Mouse (Mus musculus): ENCODE measurements around the gene Rcsd1. TPM values are rescaled to one million over a fixed set of nuclear protein-coding genes. Genes with fewer than 3 reads are reported as not detected.

Rcsd1 gene
- polyA plus RNA-seq, 1 experiment from 2014 or later, result 90.4 TPM

DNA sequence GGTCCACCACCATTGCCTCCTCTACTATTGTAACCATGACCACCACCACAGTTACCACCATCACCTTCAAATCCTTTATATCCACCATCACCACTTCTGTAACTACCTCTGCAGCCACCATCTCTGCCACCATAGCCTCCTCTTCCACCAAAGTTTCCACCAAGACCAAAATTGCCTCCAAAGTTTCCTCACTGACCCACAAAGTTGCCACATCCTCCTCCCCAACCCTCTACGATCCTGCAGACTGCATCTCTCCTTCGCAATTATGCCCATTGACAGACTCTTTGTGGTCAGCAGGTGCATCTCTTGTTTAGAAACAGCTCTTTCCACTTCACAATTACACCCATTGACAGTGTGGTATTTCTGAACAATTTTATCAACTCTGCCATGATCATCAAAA, 25.3 kb upstream of the Rcsd1 start:
- Histone ChIP-seq H3K9me3 (replicated peaks) (no peaks in the 10 kb centered on the region), H3K27ac (no peak overlapping the region), H3K4me3 (no peak overlapping the region), H3K36me3 (no peaks in the 10 kb centered on the region), H3K4me1 (replicated peaks) (peaks cover 9% of the 10 kb centered on the region; the same call in 1 of the 2 replicates), H3K27me3 (no peaks in the 10 kb centered on the region), H3K4me2 (no peak overlapping the region), H3K9ac (no peak overlapping the region)
- ATAC-seq (replicated peaks; ENCODE audit: insufficient number of reproducible peaks, insufficient read depth, low FRiP score, low read depth), result no peak
- 88% methylated on average over 2 of the region's 2 CpGs for WGBS

DNA sequence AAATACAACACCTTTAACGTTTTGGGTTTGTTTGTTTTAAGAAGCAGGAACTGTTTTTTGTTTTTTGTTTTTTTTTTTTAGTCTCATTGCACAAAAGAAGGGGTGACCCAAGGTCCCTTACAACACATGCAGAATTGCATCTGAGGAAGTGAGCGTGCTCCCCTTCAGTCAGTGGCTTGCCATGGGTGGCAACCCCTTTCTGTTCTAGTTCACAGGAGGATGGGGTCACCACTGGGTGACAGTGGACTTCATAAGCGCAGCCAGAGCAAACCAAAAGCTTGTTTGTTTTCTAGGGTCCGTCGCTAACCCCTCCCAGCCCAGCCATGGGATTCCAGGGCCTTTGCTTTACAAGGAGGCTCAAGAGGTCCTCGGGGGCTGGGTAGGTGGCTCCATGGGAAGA, 22.0 kb upstream of the Rcsd1 start:
- Histone ChIP-seq H3K27ac (no peak overlapping the region), H3K4me1 (replicated peaks) (peaks cover 11% of the 10 kb centered on the region; the same call in 1 of the 2 replicates), H3K4me3 (no peak overlapping the region), H3K27me3 (no peaks in the 10 kb centered on the region), H3K9ac (no peak overlapping the region), H3K4me2 (no peak overlapping the region), H3K9me3 (replicated peaks) (no peaks in the 10 kb centered on the region), H3K36me3 (no peaks in the 10 kb centered on the region)
- 75% methylated on average over 6 of the region's 6 CpGs for WGBS
- ATAC-seq (replicated peaks; ENCODE audit: insufficient number of reproducible peaks, insufficient read depth, low FRiP score, low read depth), result no peak

DNA sequence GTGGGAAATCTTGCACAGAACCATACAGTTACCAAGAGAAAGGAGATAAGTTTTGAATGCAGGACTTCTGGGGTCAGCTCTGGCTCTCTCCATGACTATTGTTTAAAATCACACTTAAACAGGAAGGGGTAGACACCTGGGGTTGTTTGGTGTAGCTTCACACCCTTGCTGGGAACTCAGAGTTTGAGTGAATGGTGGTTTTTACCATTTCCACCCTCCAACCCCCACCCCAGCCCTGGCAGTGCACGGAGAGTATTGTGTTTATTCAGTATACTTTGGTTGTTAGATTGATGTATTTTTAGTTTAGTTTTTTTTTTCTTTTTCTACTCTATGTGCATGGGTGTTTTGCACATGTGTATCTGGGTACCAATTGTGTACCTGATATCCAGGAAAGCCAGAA, 20.6 kb upstream of the Rcsd1 start:
- H3K4me2 ChIP-seq, result no peak overlapping the region
- no peaks in the 10 kb centered on the region for H3K9me3 ChIP-seq (replicated peaks)
- no peak overlapping the region for H3K4me3 ChIP-seq
- WGBS, result 54% methylated on average over 1 of the region's 1 CpGs
- no peaks in the 10 kb centered on the region for H3K36me3 ChIP-seq
- H3K27ac ChIP-seq, result no peak overlapping the region
- no peaks in the 10 kb centered on the region for H3K27me3 ChIP-seq
- H3K4me1 ChIP-seq (replicated peaks), result peaks cover 10% of the 10 kb centered on the region; the same call in 1 of the 2 replicates
- H3K9ac ChIP-seq, result no peak overlapping the region
- ATAC-seq (replicated peaks; ENCODE audit: insufficient number of reproducible peaks, insufficient read depth, low FRiP score, low read depth), result no peak

DNA sequence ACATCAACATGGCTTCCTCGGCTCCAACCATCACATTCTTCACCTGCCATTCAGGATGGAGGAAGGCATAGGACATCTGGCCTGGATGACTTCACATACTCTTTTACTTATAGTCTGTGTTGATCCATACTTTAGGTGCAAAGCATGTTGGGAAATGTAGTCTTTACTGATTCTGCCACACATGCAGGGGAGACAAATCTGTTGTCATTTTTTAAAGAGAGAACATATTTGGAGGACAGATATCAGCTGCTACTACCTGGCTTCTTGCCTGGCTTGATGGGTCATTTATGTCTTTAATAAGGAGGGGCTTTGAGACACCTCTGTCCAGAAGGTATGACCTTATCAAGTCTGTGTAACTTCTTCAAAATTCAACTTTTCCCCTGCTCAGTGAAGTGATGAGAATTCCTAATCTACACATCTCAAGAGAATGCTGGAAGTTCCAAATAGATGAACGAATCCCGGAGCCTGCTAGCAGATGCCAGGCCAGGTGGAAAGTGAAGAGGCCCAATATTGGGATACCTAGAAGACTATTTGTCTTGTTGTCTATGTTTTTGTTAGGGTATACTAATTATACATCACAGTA, 18.6 kb upstream of the Rcsd1 start:
- Histone ChIP-seq H3K27ac (no peak overlapping the region), H3K4me3 (no peak overlapping the region), H3K36me3 (no peaks in the 10 kb centered on the region), H3K27me3 (no peaks in the 10 kb centered on the region), H3K9me3 (replicated peaks) (no peaks in the 10 kb centered on the region), H3K4me1 (replicated peaks) (peaks cover 12% of the 10 kb centered on the region; the same call in 1 of the 2 replicates), H3K4me2 (no peak overlapping the region), H3K9ac (no peak overlapping the region)
- no peak for ATAC-seq (replicated peaks; ENCODE audit: insufficient number of reproducible peaks, insufficient read depth, low FRiP score, low read depth)
- 81% methylated on average over 3 of the region's 3 CpGs for WGBS

DNA sequence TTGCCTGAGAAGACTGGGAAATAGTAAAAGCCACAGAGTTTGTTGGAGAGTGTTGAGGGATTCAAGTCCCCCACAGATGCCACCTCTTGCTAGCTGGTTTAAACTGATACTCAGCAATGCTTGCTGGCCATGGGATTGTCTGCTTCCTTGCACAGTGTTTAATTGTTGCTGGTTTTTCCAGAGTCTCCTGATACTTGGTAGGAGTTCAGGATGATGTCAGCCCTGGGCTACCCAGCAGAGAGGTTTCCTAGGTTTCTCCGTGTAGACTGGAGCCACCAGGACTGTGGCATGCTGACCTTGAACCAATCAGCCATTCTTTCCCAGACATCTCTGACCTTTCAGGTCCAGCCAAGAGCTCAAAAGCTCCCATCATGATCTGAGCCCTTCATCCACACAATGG, 17.4 kb upstream of the Rcsd1 start:
- H3K4me3 ChIP-seq, result no peak overlapping the region
- no peaks in the 10 kb centered on the region for H3K9me3 ChIP-seq (replicated peaks)
- no peak overlapping the region for H3K27ac ChIP-seq
- H3K4me1 ChIP-seq (replicated peaks), result peaks cover 12% of the 10 kb centered on the region; the same call in 1 of the 2 replicates
- no peak overlapping the region for H3K9ac ChIP-seq
- ATAC-seq (replicated peaks; ENCODE audit: insufficient number of reproducible peaks, insufficient read depth, low FRiP score, low read depth), result no peak
- H3K36me3 ChIP-seq, result no peaks in the 10 kb centered on the region
- no peak overlapping the region for H3K4me2 ChIP-seq
- WGBS, result 28% methylated on average over 1 of the region's 1 CpGs
- H3K27me3 ChIP-seq, result no peaks in the 10 kb centered on the region

DNA sequence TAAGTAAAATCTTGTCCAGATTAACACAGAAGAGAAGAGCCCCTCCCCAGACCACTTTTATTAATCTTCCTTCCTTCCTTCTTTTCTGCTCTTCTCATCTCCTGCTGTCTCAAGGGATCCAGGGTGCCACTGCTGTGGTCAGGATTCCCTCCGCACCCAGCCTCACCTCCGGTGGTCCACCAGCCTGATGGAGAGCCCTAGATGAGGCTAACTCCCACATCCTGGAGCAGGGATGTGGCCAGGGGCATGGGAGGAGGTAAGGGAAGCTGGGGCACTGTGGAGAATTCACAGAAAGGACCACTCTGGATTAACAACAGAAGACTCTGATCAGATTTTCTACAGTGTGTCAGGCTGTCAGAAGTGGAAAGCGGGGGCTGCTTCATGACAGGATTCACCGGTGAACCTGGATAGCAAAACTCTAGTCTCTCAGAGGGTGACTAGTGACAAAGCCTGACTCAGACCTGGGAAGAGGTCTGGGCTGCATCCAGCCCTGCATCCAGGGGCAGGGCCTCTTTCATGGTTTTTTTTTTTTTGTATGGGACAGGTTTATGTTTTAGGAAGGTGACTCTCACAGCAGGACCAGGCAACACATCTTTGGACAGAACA, 15.6 kb upstream of the Rcsd1 start:
- Histone ChIP-seq H3K4me2 (no peak overlapping the region), H3K4me3 (no peak overlapping the region), H3K27me3 (no peaks in the 10 kb centered on the region), H3K9me3 (replicated peaks) (no peaks in the 10 kb centered on the region), H3K36me3 (no peaks in the 10 kb centered on the region), H3K9ac (no peak overlapping the region), H3K27ac (peak overlapping the region; percentile 27; the same call in 1 of the 2 replicates), H3K4me1 (replicated peaks) (0 out of 2 replicates have a peak, but pooled peaks cover 7% of the 10 kb centered on the region)
- WGBS, result 63% methylated on average over 4 of the region's 4 CpGs
- ATAC-seq (replicated peaks; ENCODE audit: insufficient number of reproducible peaks, insufficient read depth, low FRiP score, low read depth), result no peak

DNA sequence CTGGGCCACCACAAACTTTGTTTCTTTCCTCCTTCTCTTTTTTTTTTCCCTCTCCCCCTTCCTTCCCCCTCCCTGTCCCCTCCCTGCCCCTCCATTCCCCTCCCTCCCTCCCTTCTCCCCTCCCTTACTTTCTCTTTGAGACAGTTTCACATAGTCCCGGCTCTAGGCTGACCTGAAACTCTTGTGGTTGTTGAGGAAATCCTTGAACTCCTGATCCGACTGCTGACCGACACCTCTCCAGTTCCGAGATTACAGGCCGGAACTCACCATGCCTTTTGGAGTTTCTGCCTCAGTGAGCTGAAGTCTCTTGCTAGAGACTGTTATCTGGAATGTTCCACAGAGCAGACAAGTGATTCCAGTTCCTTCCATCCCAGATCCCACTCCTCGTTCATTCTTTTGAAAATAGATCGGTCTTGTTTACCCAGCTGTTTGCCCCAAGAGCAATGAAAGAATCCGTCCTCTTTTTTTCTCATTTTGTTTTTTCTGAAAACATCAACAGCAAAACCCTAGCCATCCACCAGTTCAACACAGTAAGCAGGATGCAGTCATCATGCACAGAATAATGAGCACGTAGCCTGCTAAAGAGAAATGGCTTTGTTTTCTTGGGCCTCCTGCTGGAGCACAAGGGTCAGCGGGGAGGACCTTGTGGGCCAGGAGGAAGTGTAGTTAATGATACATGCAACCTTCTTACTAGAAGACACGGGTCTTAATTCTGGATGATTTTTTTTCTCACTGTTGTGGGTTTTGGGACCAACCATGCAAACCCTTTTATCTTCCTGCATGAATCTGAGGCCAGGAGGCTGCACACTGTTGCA, 14.9 kb upstream of the Rcsd1 start:
- Histone ChIP-seq H3K9ac (no peak overlapping the region), H3K4me1 (replicated peaks) (0 out of 2 replicates have a peak, but pooled peaks cover 2% of the 10 kb centered on the region), H3K9me3 (replicated peaks) (no peaks in the 10 kb centered on the region), H3K4me3 (no peak overlapping the region), H3K27me3 (no peaks in the 10 kb centered on the region), H3K27ac (peak overlapping the region; percentile 27; the same call in 1 of the 2 replicates), H3K36me3 (no peaks in the 10 kb centered on the region), H3K4me2 (no peak overlapping the region)
- no peak; the same call in 1 of the 2 replicates for ATAC-seq (replicated peaks; ENCODE audit: insufficient number of reproducible peaks, insufficient read depth, low FRiP score, low read depth)
- 51% methylated on average over 11 of the region's 11 CpGs for whole genome bisulfite sequencing

DNA sequence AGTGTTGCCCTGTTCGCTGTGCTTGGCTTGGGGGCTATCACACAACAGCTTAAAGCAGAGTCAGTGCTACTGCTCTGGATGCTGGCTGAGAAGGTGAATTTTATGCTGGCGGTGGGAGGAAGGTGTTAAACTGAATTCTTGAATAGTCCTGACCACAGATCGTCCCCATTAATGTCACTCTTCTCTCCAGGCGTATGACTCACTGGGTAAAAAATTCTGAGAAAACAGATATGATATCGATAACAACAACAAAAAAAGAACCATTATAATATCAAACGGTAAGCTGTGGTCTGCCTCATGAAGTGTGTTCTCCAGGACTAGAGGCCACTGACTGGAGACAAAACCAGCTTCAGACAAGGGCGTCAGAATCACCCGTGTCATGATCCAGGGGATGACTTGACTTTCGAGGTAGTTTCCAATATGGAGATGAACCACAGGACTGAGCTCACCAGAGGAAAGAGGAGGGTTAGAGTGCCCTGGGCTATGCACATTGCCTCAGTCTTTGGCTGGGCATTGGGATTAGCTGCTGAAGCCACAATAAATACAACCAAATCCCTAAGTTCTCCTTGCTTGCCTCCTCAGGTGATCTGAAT, 13.1 kb upstream of the Rcsd1 start:
- H3K9ac ChIP-seq, result no peak overlapping the region
- peaks cover 15% of the 10 kb centered on the region for H3K4me1 ChIP-seq (replicated peaks)
- H3K9me3 ChIP-seq (replicated peaks), result no peaks in the 10 kb centered on the region
- H3K4me2 ChIP-seq, result no peak overlapping the region
- no peaks in the 10 kb centered on the region for H3K27me3 ChIP-seq
- no peaks in the 10 kb centered on the region for H3K36me3 ChIP-seq
- H3K27ac ChIP-seq, result no peak overlapping the region
- WGBS, result 70% methylated on average over 9 of the region's 9 CpGs
- ATAC-seq (replicated peaks; ENCODE audit: insufficient number of reproducible peaks, insufficient read depth, low FRiP score, low read depth), result no peak
- H3K4me3 ChIP-seq, result no peak overlapping the region

DNA sequence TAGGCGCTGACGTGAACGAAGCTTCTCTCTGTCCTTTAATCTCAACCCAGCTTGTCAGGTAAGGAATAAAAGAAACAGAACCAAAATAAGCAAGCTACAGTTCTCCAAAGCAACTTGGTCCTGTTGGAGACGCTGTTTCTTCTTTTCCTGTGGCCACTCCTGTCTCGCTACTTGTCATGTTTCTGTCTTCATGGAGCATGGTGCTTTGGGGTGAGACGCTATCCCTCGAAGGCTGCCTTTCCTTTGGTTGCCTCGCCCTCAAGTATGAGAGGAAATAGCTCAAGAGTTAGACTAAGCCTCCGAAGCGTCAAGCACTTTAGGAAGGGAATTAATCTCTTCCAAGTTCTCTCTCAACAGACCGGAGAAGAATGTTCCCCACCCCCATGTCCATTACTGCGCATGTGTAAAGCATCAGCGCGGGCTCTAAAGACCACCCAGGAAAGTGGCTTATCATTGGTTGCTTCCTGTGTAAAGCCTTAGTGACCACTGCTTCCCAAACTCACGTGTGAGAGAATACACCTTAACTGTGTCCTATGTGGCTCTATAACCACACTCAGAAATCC, 9.1 kb upstream of the Rcsd1 start:
- peak overlapping the region; percentile 29 for H3K9ac ChIP-seq
- WGBS, result 26% methylated on average over 15 of the region's 15 CpGs
- ATAC-seq (replicated peaks; ENCODE audit: insufficient number of reproducible peaks, insufficient read depth, low FRiP score, low read depth), result no peak
- H3K4me1 ChIP-seq (replicated peaks), result peaks cover 24% of the 10 kb centered on the region
- peak overlapping the region; percentile 29 for H3K4me3 ChIP-seq
- H3K36me3 ChIP-seq, result no peaks in the 10 kb centered on the region
- no peaks in the 10 kb centered on the region for H3K27me3 ChIP-seq
- H3K27ac ChIP-seq, result peak overlapping the region; percentile 87
- no peaks in the 10 kb centered on the region for H3K9me3 ChIP-seq (replicated peaks)
- H3K4me2 ChIP-seq, result peak overlapping the region; percentile 58

DNA sequence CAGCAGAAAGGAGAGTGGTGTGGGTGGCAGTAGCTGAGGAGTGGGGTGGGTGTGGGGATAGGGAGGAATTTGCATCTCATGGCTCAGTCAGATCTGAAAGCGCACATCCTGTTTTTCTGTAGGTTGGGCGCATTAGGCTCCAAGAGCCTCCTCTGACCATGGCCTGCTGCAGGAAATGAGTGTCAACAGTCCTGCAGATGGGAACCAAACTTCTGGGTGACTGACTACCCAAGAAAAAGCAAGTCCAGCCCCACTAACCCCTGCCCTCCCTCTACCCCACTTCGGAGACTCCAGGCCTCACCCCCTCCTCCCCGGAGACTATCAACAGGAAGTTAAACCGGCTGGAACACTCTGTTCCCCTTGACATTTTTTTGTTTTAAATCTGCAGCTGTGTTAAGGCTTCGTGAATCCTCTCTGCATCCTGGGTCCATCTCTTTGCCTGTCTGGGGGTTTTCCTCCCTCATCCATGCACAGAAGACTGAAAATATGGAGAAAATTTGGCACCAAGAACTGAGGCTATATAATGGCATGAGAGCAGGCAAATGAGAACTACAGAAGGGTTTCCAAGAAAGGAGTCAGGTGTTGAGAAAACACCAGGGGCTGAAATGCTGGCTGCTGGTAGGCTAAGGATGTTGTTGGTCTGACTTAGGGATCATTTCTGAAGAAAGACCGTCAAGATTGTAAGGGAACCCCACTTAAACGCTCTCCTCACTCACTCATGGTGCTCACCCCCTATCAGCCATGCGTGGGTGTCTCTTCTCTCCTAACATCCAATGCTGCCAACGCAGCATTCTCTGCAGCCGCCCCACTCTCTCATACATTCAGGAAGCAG, 8.4 kb upstream of the Rcsd1 start:
- Histone ChIP-seq H3K27ac (peak overlapping the region; percentile 87), H3K4me1 (replicated peaks) (peaks cover 24% of the 10 kb centered on the region), H3K9ac (peak overlapping the region; percentile 29), H3K4me2 (peak overlapping the region; percentile 58), H3K36me3 (no peaks in the 10 kb centered on the region), H3K4me3 (peak overlapping the region; percentile 29; the same call in 1 of the 2 replicates), H3K9me3 (replicated peaks) (no peaks in the 10 kb centered on the region), H3K27me3 (no peaks in the 10 kb centered on the region)
- WGBS, result 24% methylated on average over 11 of the region's 11 CpGs
- ATAC-seq (replicated peaks; ENCODE audit: insufficient number of reproducible peaks, insufficient read depth, low FRiP score, low read depth), result peak; percentile 77

All from heart, embryonic 15.5 days (tissue).